Mouse (Mus musculus) midbrain, postnatal 0 days (tissue): ENCODE measurements at regions not wholly inside any gene's neighbourhood (a gene's known extent, or its start where the extent isn't known, plus 50 kb on each side); places are given as distances from the start of the nearest gene placed in this dataset.

Experiments used
- ATAC-seq: fragments of 200-750 bp; cut with Nextera tagmentation; 2 replicates; pipeline ENCODE4 v1.8.0; 2017; ENCODE audit warnings: moderate number of reproducible peaks, mild to moderate bottlenecking, moderate TSS enrichment, moderate library complexity; ENCODE audit not compliant: low FRiP score
- DNase-seq: peaks from one replicate; pipeline ENCODE4 v3.0.0-alpha.2; 2015; ENCODE audit warnings: low spot score
- H3K27ac ChIP-seq: fragments of 300-500 bp; sonication (generic); 2 replicates; pipeline ENCODE4 v1.5.1; 2014; ENCODE audit warnings: low read depth, mild to moderate bottlenecking, low read length, mixed read lengths
- H3K27me3 ChIP-seq: fragments of 300-500 bp; sonication (generic); 2 replicates; pipeline ENCODE4 v1.6.1; 2014; ENCODE audit warnings: low read length, control low read depth, mixed read lengths; ENCODE audit not compliant: insufficient read depth
- H3K36me3 ChIP-seq: fragments of 300-500 bp; sonication (generic); 2 replicates; pipeline ENCODE4 v1.6.1; 2014; ENCODE audit warnings: low read length, control low read depth, mixed read lengths; ENCODE audit not compliant: insufficient read depth
- H3K4me1 ChIP-seq: fragments of 300-500 bp; sonication (generic); 2 replicates; pipeline ENCODE4 v1.6.1; 2014; ENCODE audit warnings: mild to moderate bottlenecking, control low read depth, antibody characterized with exemption, low read length, mixed read lengths; ENCODE audit not compliant: insufficient read depth
- H3K4me2 ChIP-seq: fragments of 300-500 bp; sonication (generic); 2 replicates; pipeline ENCODE4 v1.6.1; 2014; ENCODE audit warnings: low read depth, mild to moderate bottlenecking, low read length, mixed read lengths; ENCODE audit not compliant: poor library complexity, severe bottlenecking
- H3K4me3 ChIP-seq: fragments of 300-500 bp; sonication (generic); 2 replicates; pipeline ENCODE4 v1.5.1; 2014; ENCODE audit warnings: low read depth, mild to moderate bottlenecking, low read length, moderate library complexity
- H3K9ac ChIP-seq: fragments of 300-500 bp; sonication (generic); replicated peaks from 2 replicates; pipeline ENCODE4 v1.6.1; 2014; ENCODE audit warnings: mild to moderate bottlenecking, low read length, moderate library complexity, mixed read lengths; ENCODE audit not compliant: poor library complexity, severe bottlenecking
- H3K9me3 ChIP-seq: fragments of 300-500 bp; sonication (generic); 2 replicates; pipeline ENCODE4 v1.6.1; 2016; ENCODE audit warnings: low read length, control low read depth
- CTCF ChIP-seq: IDR thresholded peaks from 2 replicates; pipeline ENCODE4 v1.5.1; 2016; ENCODE audit warnings: antibody characterized with exemption, mild to moderate bottlenecking
- WGBS: fragments of 180-500 bp; shearing (Covaris S2); extraction: QIAGEN DNeasy Blood & Tissue Kit; methylation state at CpG from one replicate; pipeline ENCODE4 v1.1.7; 2014; 5-methylcytosine and 5-hydroxymethylcytosine counted together

GRCm38 (mm10) chr14:120845172-120845571 lies 65.9 kb upstream of the Ipo5 start:
- ATAC-seq (no peak), DNase-seq (no peak)
- Histone ChIP-seq H3K4me1 (no peaks in the 10 kb centered on the region), H3K9ac (no peak overlapping the region), H3K36me3 (no peaks in the 10 kb centered on the region), H3K4me2 (no peak overlapping the region), H3K4me3 (no peak overlapping the region), H3K27ac (no peak overlapping the region), H3K27me3 (no peaks in the 10 kb centered on the region), H3K9me3 (no peaks in the 10 kb centered on the region)
- no peak for TF ChIP-seq CTCF
- 80% methylated on average over 2 of the region's 2 CpGs for WGBS

DNA sequence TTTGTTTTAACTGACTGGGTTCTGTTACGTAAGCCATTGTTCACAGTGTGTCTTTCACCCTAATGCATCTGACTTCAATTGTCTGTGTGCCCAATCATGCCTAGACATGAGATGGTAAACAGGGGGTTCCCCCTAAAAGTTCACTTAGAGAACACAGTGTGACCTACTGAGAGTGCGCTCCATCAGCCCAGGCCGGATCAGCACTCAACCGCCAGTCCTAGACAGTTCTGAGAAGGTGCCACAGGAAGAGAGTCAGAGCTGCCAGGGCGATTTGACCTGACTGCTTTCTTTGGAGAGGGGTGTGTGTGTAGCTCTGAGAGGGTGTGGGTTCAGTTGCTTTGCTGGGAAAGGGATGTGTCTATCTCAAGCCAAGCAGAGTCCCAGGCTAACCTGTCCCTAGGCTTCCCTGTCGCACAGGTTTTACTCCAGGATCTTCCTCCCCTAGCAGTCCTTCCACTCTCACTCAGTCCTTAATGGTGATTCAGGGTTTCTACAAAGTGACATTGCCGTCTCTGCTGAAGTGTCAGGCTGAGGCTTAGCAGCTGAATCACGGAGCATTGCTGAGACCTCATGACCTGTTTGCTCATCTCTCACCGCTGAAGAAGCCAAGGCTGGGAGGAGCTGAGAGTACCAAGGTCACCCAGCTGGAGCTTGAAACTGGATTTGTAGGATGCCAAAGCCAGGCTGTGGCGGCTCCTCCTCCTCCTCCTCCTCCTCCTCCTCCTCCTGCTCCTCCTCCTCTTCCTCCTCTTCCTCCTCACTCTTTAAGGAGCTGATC lies 64.8 kb upstream of the Ipo5 start:
- WGBS = 57% methylated on average over 10 of the region's 10 CpGs
- Histone ChIP-seq H3K9me3 (no peaks in the 10 kb centered on the region), H3K4me3 (no peak overlapping the region), H3K4me2 (no peak overlapping the region), H3K27me3 (no peaks in the 10 kb centered on the region), H3K27ac (no peak overlapping the region), H3K9ac (no peak overlapping the region), H3K4me1 (no peaks in the 10 kb centered on the region), H3K36me3 (no peaks in the 10 kb centered on the region)
- ATAC-seq (no peak), DNase-seq (no peak)
- TF ChIP-seq CTCF = no peak

GRCm38 (mm10) chr14:120847006-120847405 lies 64.0 kb upstream of the Ipo5 start:
- H3K27me3 ChIP-seq = no peaks in the 10 kb centered on the region
- DNase-seq (peak; percentile 7), ATAC-seq (no peak)
- no peaks in the 10 kb centered on the region for H3K4me1 ChIP-seq
- no peak overlapping the region for H3K9ac ChIP-seq
- no peaks in the 10 kb centered on the region for H3K9me3 ChIP-seq
- no peak overlapping the region for H3K4me2 ChIP-seq
- 67% methylated on average over 5 of the region's 5 CpGs for WGBS
- TF ChIP-seq CTCF = no peak
- no peaks in the 10 kb centered on the region for H3K36me3 ChIP-seq
- H3K4me3 ChIP-seq = no peak overlapping the region
- H3K27ac ChIP-seq = no peak overlapping the region

GRCm38 (mm10) chr14:120848083-120848951 lies 62.7 kb upstream of the Ipo5 start:
- Histone ChIP-seq H3K4me1 (no peaks in the 10 kb centered on the region), H3K9me3 (no peaks in the 10 kb centered on the region), H3K27ac (no peak overlapping the region), H3K4me2 (no peak overlapping the region), H3K36me3 (no peaks in the 10 kb centered on the region), H3K9ac (no peak overlapping the region), H3K27me3 (no peaks in the 10 kb centered on the region), H3K4me3 (no peak overlapping the region)
- no peak for TF ChIP-seq CTCF
- 38% methylated on average over 11 of the region's 11 CpGs for WGBS
- DNase-seq (no peak), ATAC-seq (no peak)

- TF ChIP-seq CTCF = no peak
- no peak overlapping the region for H3K4me2 ChIP-seq
- H3K27me3 ChIP-seq = no peaks in the 10 kb centered on the region
- 62% methylated on average over 10 of the region's 10 CpGs for WGBS
- H3K27ac ChIP-seq = no peak overlapping the region
- DNase-seq (no peak), ATAC-seq (no peak)
- H3K4me3 ChIP-seq = no peak overlapping the region
- H3K4me1 ChIP-seq = no peaks in the 10 kb centered on the region
- no peak overlapping the region for H3K9ac ChIP-seq
- H3K9me3 ChIP-seq = no peaks in the 10 kb centered on the region
- H3K36me3 ChIP-seq = no peaks in the 10 kb centered on the region
These were observed 61.9 kb upstream of the Ipo5 start for GRCm38 (mm10) chr14:120849159-120849558.

DNA sequence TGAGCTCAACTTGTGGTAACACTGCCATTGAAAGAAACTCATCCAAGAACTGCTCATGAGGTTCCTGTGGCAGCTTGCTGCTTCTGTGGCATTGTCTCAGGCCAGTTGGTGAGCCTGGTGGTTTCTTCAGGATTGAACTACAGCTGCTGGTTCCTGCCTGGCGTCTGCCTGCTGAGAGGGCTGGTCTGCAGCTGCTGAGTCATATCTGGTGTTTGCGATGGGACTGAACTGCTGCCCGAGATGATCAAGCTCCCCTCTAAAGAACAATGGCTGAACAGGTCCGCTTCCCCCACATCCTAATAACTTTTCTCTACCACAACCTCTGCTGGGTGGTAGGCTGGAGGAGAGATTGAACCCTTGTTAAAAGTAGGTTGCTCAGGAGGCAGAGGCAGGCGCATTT lies 57.4 kb upstream of the Ipo5 start:
- no peak for TF ChIP-seq CTCF
- no peak overlapping the region for H3K4me3 ChIP-seq
- H3K9ac ChIP-seq = no peak overlapping the region
- H3K4me2 ChIP-seq = no peak overlapping the region
- 82% methylated on average over 5 of the region's 5 CpGs for WGBS
- no peaks in the 10 kb centered on the region for H3K9me3 ChIP-seq
- H3K27ac ChIP-seq = no peak overlapping the region
- H3K36me3 ChIP-seq = no peaks in the 10 kb centered on the region
- H3K4me1 ChIP-seq = no peaks in the 10 kb centered on the region
- H3K27me3 ChIP-seq = no peaks in the 10 kb centered on the region
- no peak for ATAC-seq
- DNase-seq = no peak
